Mouse (Mus musculus): ENCODE measurements around the gene 1110002E22Rik. TPM values are rescaled to one million over a fixed set of nuclear protein-coding genes. Genes with fewer than 3 reads are reported as not detected.
A peak's percentile ranks its signal among the peaks of the same experiment; 100 is the strongest.

The 1110002E22Rik gene
- polyA plus RNA-seq, 1 experiment from 2014 or later = 0.08 TPM

GRCm38 (mm10) chr3:138033986-138034385, 30.9 kb upstream of the 1110002E22Rik start:
- ATAC-seq = no peak
- no peak overlapping the region for H3K27ac ChIP-seq (ENCODE audit: low read length)
- no peaks in the 10 kb centered on the region for H3K4me1 ChIP-seq (ENCODE audit: control insufficient read depth, insufficient read depth, low read length)
- 87% methylated on average over 6 of the region's 6 CpGs for WGBS
- no peak overlapping the region for H3K4me3 ChIP-seq (ENCODE audit: low read depth, low read length)
- no peaks in the 10 kb centered on the region for H3K9me3 ChIP-seq (replicated peaks; ENCODE audit: control insufficient read depth, low read length, poor library complexity, severe bottlenecking)
- no peaks in the 10 kb centered on the region for H3K27me3 ChIP-seq (ENCODE audit: control insufficient read depth, insufficient read depth, low read depth, low read length)
- no peaks in the 10 kb centered on the region for H3K36me3 ChIP-seq (ENCODE audit: control insufficient read depth, insufficient read depth, low read length)
- no peak overlapping the region for H3K4me2 ChIP-seq (ENCODE audit: low read length)
- H3K9ac ChIP-seq (ENCODE audit: low read depth, low read length) = no peak overlapping the region

DNA sequence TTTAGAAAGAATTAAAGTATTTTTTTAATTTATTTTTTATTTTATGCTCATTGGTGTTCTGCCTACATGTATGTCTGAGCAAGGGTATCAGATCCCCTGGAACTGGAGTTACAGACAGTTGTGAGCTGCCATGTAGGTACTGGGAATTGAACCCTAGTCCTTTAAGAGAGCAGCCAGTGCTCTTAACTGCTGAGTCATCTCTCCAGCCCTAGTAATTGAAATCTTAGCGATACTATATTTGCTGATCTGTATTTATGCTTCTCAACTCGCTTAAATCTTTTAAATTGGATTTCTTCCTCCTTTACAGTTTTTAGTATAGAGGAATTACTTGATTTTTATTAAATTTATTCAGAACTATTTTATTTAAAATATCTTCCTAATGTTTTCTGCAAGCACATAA, 23.9 kb upstream of the 1110002E22Rik start:
- no peaks in the 10 kb centered on the region for H3K4me1 ChIP-seq (ENCODE audit: control insufficient read depth, insufficient read depth, low read length)
- no peaks in the 10 kb centered on the region for H3K27me3 ChIP-seq (ENCODE audit: control insufficient read depth, insufficient read depth, low read depth, low read length)
- no peak for ATAC-seq
- no peak overlapping the region for H3K4me3 ChIP-seq (ENCODE audit: low read depth, low read length)
- H3K36me3 ChIP-seq (ENCODE audit: control insufficient read depth, insufficient read depth, low read length) = no peaks in the 10 kb centered on the region
- no peaks in the 10 kb centered on the region for H3K9me3 ChIP-seq (replicated peaks; ENCODE audit: control insufficient read depth, low read length, poor library complexity, severe bottlenecking)
- no peak overlapping the region for H3K9ac ChIP-seq (ENCODE audit: low read depth, low read length)
- WGBS = 79% methylated on average over 2 of the region's 2 CpGs
- no peak overlapping the region for H3K27ac ChIP-seq (ENCODE audit: low read length)
- H3K4me2 ChIP-seq (ENCODE audit: low read length) = no peak overlapping the region

GRCm38 (mm10) chr3:138041591-138042301, 23.1 kb upstream of the 1110002E22Rik start:
- no peak overlapping the region for H3K9ac ChIP-seq (ENCODE audit: low read depth, low read length)
- peak; percentile 39; the same call in 1 of the 2 replicates for ATAC-seq
- H3K27ac ChIP-seq (ENCODE audit: low read length) = no peak overlapping the region
- WGBS = 53% methylated on average over 3 of the region's 3 CpGs
- H3K36me3 ChIP-seq (ENCODE audit: control insufficient read depth, insufficient read depth, low read length) = no peaks in the 10 kb centered on the region
- H3K4me2 ChIP-seq (ENCODE audit: low read length) = no peak overlapping the region
- H3K9me3 ChIP-seq (replicated peaks; ENCODE audit: control insufficient read depth, low read length, poor library complexity, severe bottlenecking) = no peaks in the 10 kb centered on the region
- H3K4me1 ChIP-seq (ENCODE audit: control insufficient read depth, insufficient read depth, low read length) = no peaks in the 10 kb centered on the region
- H3K27me3 ChIP-seq (ENCODE audit: control insufficient read depth, insufficient read depth, low read depth, low read length) = no peaks in the 10 kb centered on the region
- no peak overlapping the region for H3K4me3 ChIP-seq (ENCODE audit: low read depth, low read length)

- Histone ChIP-seq H3K9ac (ENCODE audit: low read depth, low read length) (no peak overlapping the region), H3K27me3 (ENCODE audit: control insufficient read depth, insufficient read depth, low read depth, low read length) (no peaks in the 10 kb centered on the region), H3K4me1 (ENCODE audit: control insufficient read depth, insufficient read depth, low read length) (no peaks in the 10 kb centered on the region), H3K4me3 (ENCODE audit: low read depth, low read length) (no peak overlapping the region), H3K4me2 (ENCODE audit: low read length) (no peak overlapping the region), H3K27ac (ENCODE audit: low read length) (no peak overlapping the region), H3K9me3 (replicated peaks; ENCODE audit: control insufficient read depth, low read length, poor library complexity, severe bottlenecking) (no peaks in the 10 kb centered on the region), H3K36me3 (ENCODE audit: control insufficient read depth, insufficient read depth, low read length) (no peaks in the 10 kb centered on the region)
- WGBS = 73% methylated on average over 7 of the region's 7 CpGs
- ATAC-seq = no peak
Measured at GRCm38 (mm10) chr3:138043316-138043715, 21.5 kb upstream of the 1110002E22Rik start.

DNA sequence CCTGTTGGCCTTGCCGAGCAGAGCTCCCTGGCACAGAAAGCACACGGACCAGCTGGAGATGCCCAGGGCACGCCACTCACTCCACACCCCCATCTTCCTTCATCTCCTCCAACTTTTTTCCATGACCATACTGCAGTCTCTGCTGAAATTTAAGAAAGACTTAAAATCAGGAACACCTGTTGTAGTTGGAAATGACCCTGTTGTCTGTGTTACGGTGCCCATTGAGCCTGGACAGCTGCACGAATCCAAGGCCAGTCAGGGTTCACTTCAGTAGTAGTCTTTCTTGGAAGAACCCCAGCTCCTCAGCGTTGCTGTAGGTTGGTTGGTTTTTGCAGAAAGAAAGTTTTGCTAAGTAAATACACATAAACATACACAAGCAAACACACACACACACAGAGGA, 15.3 kb upstream of the 1110002E22Rik start:
- H3K4me2 ChIP-seq (ENCODE audit: low read length) = no peak overlapping the region
- no peaks in the 10 kb centered on the region for H3K9me3 ChIP-seq (replicated peaks; ENCODE audit: control insufficient read depth, low read length, poor library complexity, severe bottlenecking)
- H3K36me3 ChIP-seq (ENCODE audit: control insufficient read depth, insufficient read depth, low read length) = no peaks in the 10 kb centered on the region
- no peak overlapping the region for H3K9ac ChIP-seq (ENCODE audit: low read depth, low read length)
- H3K27me3 ChIP-seq (ENCODE audit: control insufficient read depth, insufficient read depth, low read depth, low read length) = no peaks in the 10 kb centered on the region
- no peak overlapping the region for H3K4me3 ChIP-seq (ENCODE audit: low read depth, low read length)
- no peak overlapping the region for H3K27ac ChIP-seq (ENCODE audit: low read length)
- H3K4me1 ChIP-seq (ENCODE audit: control insufficient read depth, insufficient read depth, low read length) = no peaks in the 10 kb centered on the region
- WGBS = 93% methylated on average over 6 of the region's 6 CpGs
- no peak for ATAC-seq

GRCm38 (mm10) chr3:138050772-138051171, 14.1 kb upstream of the 1110002E22Rik start:
- H3K4me3 ChIP-seq (ENCODE audit: low read depth, low read length) = no peak overlapping the region
- H3K27me3 ChIP-seq (ENCODE audit: control insufficient read depth, insufficient read depth, low read depth, low read length) = no peaks in the 10 kb centered on the region
- no peaks in the 10 kb centered on the region for H3K4me1 ChIP-seq (ENCODE audit: control insufficient read depth, insufficient read depth, low read length)
- no peaks in the 10 kb centered on the region for H3K9me3 ChIP-seq (replicated peaks; ENCODE audit: control insufficient read depth, low read length, poor library complexity, severe bottlenecking)
- ATAC-seq = no peak
- no peak overlapping the region for H3K4me2 ChIP-seq (ENCODE audit: low read length)
- no peak overlapping the region for H3K9ac ChIP-seq (ENCODE audit: low read depth, low read length)
- no peaks in the 10 kb centered on the region for H3K36me3 ChIP-seq (ENCODE audit: control insufficient read depth, insufficient read depth, low read length)
- H3K27ac ChIP-seq (ENCODE audit: low read length) = no peak overlapping the region
- WGBS = 92% methylated on average over 11 of the region's 11 CpGs

DNA sequence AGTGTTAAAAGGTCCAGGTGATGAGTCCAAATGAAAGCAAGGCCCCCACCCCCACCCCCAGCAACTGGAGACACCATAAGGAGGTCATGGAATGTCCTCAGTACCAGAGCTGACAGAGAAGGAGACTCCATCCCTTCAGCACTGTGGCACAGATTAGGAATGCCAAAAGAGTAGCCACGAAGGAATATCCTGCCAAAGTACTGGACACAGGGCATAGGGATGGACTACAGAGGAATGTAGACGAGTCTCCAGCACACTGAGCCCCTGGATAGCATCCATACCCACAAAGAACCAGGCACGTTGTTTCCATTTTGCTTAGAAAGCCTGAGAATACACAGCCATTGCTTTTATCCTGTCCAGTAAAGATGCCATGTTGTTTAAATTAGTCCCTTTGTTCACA, 13.4 kb upstream of the 1110002E22Rik start:
- 78% methylated on average over 3 of the region's 3 CpGs for WGBS
- Histone ChIP-seq H3K4me1 (ENCODE audit: control insufficient read depth, insufficient read depth, low read length) (no peaks in the 10 kb centered on the region), H3K4me2 (ENCODE audit: low read length) (no peak overlapping the region), H3K9me3 (replicated peaks; ENCODE audit: control insufficient read depth, low read length, poor library complexity, severe bottlenecking) (no peaks in the 10 kb centered on the region), H3K36me3 (ENCODE audit: control insufficient read depth, insufficient read depth, low read length) (no peaks in the 10 kb centered on the region), H3K27ac (ENCODE audit: low read length) (no peak overlapping the region), H3K9ac (ENCODE audit: low read depth, low read length) (no peak overlapping the region), H3K4me3 (ENCODE audit: low read depth, low read length) (no peak overlapping the region), H3K27me3 (ENCODE audit: control insufficient read depth, insufficient read depth, low read depth, low read length) (no peaks in the 10 kb centered on the region)
- ATAC-seq = no peak

DNA sequence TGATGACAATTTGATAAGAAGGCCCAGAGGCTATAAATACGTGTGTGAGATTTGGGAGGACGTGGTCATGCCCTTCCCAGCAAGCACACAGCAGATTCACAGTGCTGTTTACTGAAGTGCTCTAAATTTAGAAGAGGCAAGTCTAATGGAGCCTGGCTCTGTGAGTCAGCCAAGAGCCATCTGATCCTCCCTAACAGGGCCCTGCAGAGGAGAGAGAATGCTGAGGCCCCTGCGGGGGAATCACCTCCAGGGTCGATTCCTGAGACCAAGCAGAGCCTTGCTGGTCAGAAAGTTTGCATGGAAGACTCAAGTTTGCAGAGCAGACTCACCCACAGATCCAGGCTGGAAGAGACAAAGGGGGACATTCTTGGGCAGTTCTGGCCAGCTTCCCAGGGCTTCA, 10.9 kb upstream of the 1110002E22Rik start:
- H3K9ac ChIP-seq (ENCODE audit: low read depth, low read length) = no peak overlapping the region
- H3K4me1 ChIP-seq (ENCODE audit: control insufficient read depth, insufficient read depth, low read length) = 0 out of 2 replicates have a peak, but pooled peaks cover 3% of the 10 kb centered on the region
- no peak overlapping the region for H3K27ac ChIP-seq (ENCODE audit: low read length)
- no peaks in the 10 kb centered on the region for H3K9me3 ChIP-seq (replicated peaks; ENCODE audit: control insufficient read depth, low read length, poor library complexity, severe bottlenecking)
- WGBS = 49% methylated on average over 4 of the region's 4 CpGs
- no peak overlapping the region for H3K4me3 ChIP-seq (ENCODE audit: low read depth, low read length)
- ATAC-seq = no peak
- H3K36me3 ChIP-seq (ENCODE audit: control insufficient read depth, insufficient read depth, low read length) = no peaks in the 10 kb centered on the region
- H3K27me3 ChIP-seq (ENCODE audit: control insufficient read depth, insufficient read depth, low read depth, low read length) = no peaks in the 10 kb centered on the region
- no peak overlapping the region for H3K4me2 ChIP-seq (ENCODE audit: low read length)

DNA sequence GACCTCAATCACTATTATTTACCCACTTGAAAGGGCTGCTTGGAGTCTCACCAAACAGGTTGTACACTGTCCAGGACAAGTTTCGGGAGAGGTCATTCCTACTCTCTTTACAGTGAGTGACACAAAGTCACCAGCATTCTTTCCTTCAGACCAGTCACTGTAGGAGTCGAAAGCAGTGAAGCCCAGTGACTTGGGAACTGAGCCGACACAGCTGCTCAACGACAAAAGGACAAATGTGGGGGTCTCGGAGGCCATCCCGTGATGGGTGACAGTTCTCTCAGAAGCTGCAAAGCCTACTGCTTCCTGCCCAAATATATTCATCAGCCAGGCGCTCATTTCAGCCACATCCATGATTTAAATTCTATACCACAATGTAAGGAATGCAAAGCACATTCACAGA, 7.9 kb upstream of the 1110002E22Rik start:
- WGBS = 58% methylated on average over 7 of the region's 7 CpGs
- H3K9me3 ChIP-seq (replicated peaks; ENCODE audit: control insufficient read depth, low read length, poor library complexity, severe bottlenecking) = no peaks in the 10 kb centered on the region
- no peaks in the 10 kb centered on the region for H3K36me3 ChIP-seq (ENCODE audit: control insufficient read depth, insufficient read depth, low read length)
- H3K27ac ChIP-seq (ENCODE audit: low read length) = no peak overlapping the region
- no peak overlapping the region for H3K9ac ChIP-seq (ENCODE audit: low read depth, low read length)
- 0 out of 2 replicates have a peak, but pooled peaks cover 3% of the 10 kb centered on the region for H3K4me1 ChIP-seq (ENCODE audit: control insufficient read depth, insufficient read depth, low read length)
- no peak overlapping the region for H3K4me2 ChIP-seq (ENCODE audit: low read length)
- H3K4me3 ChIP-seq (ENCODE audit: low read depth, low read length) = no peak overlapping the region
- no peak for ATAC-seq
- H3K27me3 ChIP-seq (ENCODE audit: control insufficient read depth, insufficient read depth, low read depth, low read length) = no peaks in the 10 kb centered on the region
